Mouse (Mus musculus) hematopoietic stem cell, adult 5-6 weeks (primary cell): ENCODE results near the gene Frk. TPM values are rescaled to one million over a fixed set of nuclear protein-coding genes. Genes with fewer than 3 reads are reported as not detected.
"Not testable (repeated sequence)": the region's sequence is repeated elsewhere in the genome, so short reads cannot be mapped to it uniquely, and the experiment has no call there.

Source experiments
- ATAC-seq, 2 experiments: fragments of 125-278 bp in 1 of 2; replicated peaks in 1 of 2; 2 replicates each; pipeline ENCODE4 v1.8.0; 2016 to 2017; ENCODE audit warnings: inconsistent platforms in 2 of 2, mild to moderate bottlenecking in 2 of 2, moderate number of reproducible peaks in 2 of 2, low read depth in 1 of 2, moderate TSS enrichment in 1 of 2; ENCODE audit not compliant: low FRiP score in 2 of 2, poor library complexity in 2 of 2, severe bottlenecking in 2 of 2, insufficient read depth in 1 of 2, low TSS enrichment in 1 of 2
- total RNA-seq: library from RNA; stranded (forward); fragments of 172-1452, 232-1000 nt; gene quantifications from 2 replicates; pipeline ENCODE4 v1.2.3, GENCODE M21; 2017

Gene Frk
- total RNA-seq = 0.25 and 0.40 TPM in 2 replicates

DNA sequence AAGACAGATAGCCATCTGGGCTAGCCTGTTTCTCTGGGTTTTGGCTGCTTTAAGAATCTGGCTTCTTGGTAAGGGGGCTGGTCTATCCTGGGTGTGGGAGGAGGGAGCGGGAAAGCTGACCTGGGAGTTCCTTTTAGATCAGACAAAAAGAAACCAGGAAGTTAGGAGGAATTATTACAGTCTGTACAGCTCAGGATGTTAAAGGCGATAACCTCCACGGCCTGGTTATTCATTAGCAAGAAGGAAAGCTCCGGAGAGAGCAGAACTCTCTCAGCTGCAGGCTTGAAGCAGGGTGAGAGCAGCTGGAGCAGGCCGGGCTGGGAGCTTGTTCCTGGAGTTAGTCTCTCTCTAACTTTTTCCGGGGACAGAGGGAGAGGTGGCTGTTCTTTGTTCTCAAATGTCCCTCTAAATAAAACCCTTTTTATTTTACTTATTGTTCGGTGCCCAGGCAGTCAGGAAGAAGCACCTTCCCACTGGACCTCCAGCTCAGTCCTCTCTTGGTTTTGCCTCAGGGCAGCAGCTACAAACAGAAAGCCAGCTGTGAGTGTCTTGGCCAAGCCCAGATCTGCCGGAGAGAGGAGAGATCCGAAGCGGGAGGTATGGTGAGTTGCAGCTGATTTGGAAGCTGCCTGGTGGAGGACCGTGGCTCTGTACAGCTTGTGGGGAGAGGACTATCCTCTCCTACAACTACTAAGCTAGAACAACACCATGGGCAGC is at the start of gene Frk:
Frk (plus strand) TSS at position 103 of the 717 bp plus-strand sequence.
- ATAC-seq = peak; percentile 25 to 32; a peak in 3 of 4 replicates

GRCm38 (mm10) chr10:34434191-34434590 is 49.0 kb upstream of the Frk start:
- ATAC-seq = not testable (repeated sequence)

GRCm38 (mm10) chr10:34449469-34449868 is 33.7 kb upstream of the Frk start:
- ATAC-seq = no peak

- ATAC-seq = no peak
Observed at GRCm38 (mm10) chr10:34461451-34461850, 21.7 kb upstream of the Frk start.

DNA sequence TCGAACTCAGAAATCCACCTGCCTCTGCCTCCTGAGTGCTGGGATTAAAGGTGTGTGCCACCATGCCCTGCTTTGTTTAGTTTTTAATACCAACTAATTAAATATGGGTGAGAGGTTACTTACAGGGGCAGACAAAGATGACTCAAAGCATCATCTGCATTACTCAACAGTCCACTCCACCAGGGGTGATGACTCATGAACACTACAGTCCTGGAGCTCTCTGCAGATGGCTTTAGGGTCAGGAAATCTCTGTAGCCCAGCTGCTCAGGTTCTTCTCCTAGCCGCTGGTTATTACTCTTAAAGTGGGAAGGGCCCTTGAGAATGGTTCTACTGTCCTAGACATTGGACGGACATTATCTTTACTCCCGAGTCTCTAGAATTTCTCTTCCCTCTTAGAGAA is 18.9 kb upstream of the Frk start:
- ATAC-seq = no peak

- no peak for ATAC-seq
Observed at GRCm38 (mm10) chr10:34469037-34469436, 14.2 kb upstream of the Frk start.

DNA sequence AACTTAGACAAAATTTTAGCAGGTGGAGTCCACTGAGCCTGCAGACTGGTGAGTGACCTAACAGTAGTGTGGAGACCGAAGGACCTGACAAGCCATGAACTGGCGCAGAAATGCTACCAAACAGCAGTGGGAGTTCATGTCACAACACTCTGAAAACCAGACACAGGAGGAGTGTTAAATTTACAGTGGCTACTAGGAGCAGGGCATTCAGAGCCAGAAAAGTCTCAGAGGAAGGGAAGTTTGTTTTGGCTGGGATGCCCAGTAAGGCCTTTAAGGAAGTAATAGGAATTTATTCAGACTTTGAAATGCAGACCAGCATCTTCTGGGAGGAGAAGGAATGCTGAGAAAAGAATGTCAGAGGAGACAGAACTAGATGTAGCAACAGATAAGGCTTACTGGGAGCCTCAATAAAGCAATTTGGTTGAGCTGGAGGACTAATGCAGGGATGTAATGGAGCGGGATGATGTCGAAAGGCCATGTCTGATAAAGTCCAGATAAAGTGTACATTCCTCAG is 3.2 kb upstream of the Frk start:
- ATAC-seq = no peak

GRCm38 (mm10) chr10:34484014-34484411 is 814 bp downstream of the Frk start:
- ATAC-seq = peak in 1 of 2 experiments; percentile 17; a peak in 2 of 4 replicates

- ATAC-seq = no peak
Observed at GRCm38 (mm10) chr10:34485079-34485478, 1.9 kb downstream of the Frk start.

DNA sequence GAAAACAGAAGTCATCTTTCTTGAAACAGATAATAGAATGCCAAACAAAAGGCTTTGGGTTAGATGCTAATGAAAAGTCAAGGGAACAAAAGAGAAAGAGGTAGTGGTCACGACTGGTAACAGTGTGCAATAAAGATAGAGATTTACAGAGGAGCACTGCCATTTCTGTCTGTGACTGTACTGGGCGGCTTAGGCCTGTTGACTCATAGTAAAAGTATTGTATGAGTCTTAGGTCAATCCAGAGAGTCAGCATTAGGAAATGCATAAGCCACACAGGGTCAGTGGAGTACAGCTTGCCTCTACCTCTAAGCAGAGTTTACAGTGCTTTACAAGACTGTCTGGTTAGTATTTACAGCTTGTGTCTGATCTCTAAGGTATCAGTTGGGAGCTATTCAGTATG is 24.6 kb downstream of the Frk start:
- no peak for ATAC-seq

- peak; percentile 39 to 43; a peak in 2 of 4 replicates for ATAC-seq
Observed at GRCm38 (mm10) chr10:34508593-34508992, 25.4 kb downstream of the Frk start.

DNA sequence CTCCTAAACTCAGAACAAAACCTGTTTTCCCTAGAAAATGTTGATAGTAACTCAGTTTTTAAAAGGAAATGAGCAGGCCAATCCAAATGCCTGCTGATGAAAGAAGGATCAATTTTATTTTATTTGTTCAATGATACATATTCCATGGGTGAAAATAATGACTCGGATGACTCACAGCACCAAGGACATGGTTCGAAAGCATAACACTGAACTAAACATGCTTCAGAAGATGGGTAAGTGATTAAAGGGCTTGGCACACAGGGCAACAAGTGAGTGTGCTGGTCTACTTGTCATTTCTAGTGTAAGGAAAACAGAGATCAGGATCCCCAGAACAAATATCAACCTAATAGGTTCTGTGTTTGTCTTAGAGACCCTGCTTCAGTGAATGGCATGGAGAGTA is 26.1 kb downstream of the Frk start:
- ATAC-seq = no peak

DNA sequence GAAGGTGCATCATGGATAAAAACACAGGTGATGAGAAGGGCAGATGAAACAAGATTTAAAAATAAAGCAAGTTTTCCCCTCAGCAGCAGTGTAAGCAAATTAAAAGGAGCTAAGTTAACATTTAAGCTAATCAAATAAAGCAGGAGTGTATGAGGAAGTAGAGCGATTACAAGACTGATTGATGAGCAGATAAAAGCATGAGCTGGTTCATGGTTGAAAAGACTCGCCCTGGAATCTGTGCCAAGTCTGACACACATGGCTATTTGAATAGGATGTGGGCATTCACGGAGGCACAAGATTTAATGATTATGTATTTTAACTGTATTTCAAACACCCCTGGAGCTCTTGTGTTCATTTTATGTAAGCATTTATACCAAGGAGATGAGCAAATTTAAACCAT is 28.0 kb downstream of the Frk start:
- ATAC-seq = peak; percentile 70 to 72

DNA sequence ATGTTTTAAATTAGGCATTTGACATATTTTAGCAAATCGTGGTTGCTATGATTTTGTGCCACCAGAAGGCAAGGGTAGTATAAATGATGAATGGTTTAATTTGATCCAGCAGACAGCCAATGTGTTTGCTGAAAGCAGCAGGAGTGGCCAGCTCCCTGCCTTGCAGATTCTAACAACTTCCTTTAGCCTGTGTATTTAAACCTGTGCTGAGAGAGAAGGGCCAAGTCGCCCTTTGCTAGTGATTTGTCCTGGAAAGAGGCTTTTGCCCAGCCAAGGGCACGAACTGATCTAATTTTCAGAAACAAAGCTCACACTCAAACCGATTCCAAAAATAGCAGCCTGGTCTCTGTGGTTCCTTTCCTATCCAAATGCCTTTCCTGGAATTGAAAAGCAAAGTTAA is 29.4 kb downstream of the Frk start:
- ATAC-seq = no peak

DNA sequence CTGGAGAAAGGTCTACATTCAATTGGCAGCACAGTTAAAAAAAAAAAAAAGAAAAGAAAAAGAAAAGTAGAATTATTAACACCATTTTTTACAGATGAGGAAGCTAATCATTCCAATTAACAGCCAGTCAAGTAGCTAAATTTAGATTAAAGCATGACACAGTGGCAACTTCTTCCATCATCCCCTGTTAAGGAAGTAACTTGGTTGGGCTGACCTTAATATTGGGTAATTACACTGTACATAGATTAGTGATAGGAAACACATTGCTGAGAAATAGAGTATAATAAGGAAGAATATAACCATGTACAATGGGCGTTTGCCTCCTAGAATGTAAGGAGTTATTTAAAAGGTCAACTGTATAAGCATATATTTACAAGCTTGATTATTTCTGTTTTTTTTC is 42.4 kb downstream of the Frk start:
- ATAC-seq = no peak

GRCm38 (mm10) chr10:34531766-34532165 is 48.6 kb downstream of the Frk start:
- no peak for ATAC-seq

- no peak for ATAC-seq
Observed at GRCm38 (mm10) chr10:34532507-34532906, 49.3 kb downstream of the Frk start.

DNA sequence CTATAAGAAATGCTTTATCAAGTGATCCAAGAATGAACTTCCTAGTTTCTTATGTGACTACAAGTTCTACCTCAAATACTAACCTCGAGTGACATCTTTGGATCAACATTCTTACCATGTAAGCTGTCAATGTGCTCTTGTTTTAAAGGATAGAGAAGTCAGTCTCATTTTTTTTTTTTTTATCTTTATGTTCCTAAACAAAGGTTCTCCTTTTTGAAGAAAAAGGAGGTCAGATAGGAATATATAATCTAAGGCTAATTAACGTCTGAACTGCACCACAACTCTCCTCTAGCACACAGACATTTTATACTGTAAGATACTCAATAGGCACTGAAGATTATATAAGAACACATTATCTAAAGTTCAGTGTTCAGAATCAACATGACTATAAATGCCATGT is 57.5 kb downstream of the Frk start:
- ATAC-seq = no peak
